Mouse (Mus musculus): ENCODE results near the gene Krtdap. TPM values are rescaled to one million over a fixed set of nuclear protein-coding genes. Genes with fewer than 3 reads are reported as not detected.

The Krtdap gene
- polyA plus RNA-seq, 1 experiment, result 1.5 TPM

DNA sequence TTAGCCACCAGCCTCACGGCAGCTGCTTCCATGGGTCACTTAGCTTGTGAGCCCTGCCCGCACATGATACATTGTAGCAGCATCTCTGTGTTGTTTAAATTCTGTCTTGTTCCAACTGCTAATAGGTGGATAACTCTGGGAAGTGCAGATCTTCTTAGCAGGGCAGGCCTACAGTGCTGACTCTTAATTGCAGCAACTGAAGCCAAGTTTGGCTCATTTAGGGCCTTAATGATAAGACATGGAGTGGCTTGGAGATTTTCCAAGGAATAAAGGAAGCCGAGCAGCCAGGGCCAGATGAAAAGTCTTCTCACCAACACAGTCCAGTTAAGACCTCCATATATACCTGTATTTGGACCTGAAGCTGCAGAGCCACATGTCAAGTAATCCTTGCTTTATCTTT, 52.6 kb downstream of the Krtdap start:
- no peak for DNase-seq (ENCODE audit: low read depth)

Other genes starting within 250 kb of the Krtdap start
- 68.9 and 72.1 TPM in 2 replicates for gene Hspb6, start 235.7 kb upstream of the Krtdap start, polyA plus RNA-seq (2012; rRNA removed)
- 13.3 and 13.9 TPM in 2 replicates for gene Proser3, start 235.6 kb upstream of the Krtdap start, polyA plus RNA-seq (2012; rRNA removed)
- 28.9 and 31.8 TPM in 2 replicates for gene Lin37, start 228.1 kb upstream of the Krtdap start, polyA plus RNA-seq (2012; rRNA removed)
- gene U2af1l4, start 224.6 kb upstream of the Krtdap start, polyA plus RNA-seq (2012; rRNA removed), result 46.8 and 55.9 TPM in 2 replicates
- 1.4 and 1.6 TPM in 2 replicates for gene Gm49396, start 224.6 kb upstream of the Krtdap start, polyA plus RNA-seq (2012; rRNA removed)
- 134 and 146 TPM in 2 replicates for gene Psenen, start 224.3 kb upstream of the Krtdap start, polyA plus RNA-seq (2012; rRNA removed)
- 4.0 and 5.0 TPM in 2 replicates for gene Igflr1, start 222.5 kb upstream of the Krtdap start, polyA plus RNA-seq (2012; rRNA removed)
- 37.4 and 45.6 TPM in 2 replicates for gene Kmt2b, start 199.2 kb upstream of the Krtdap start, polyA plus RNA-seq (2012; rRNA removed)
- 1.8 and 2.1 TPM in 2 replicates for gene Zbtb32, start 189.0 kb upstream of the Krtdap start, polyA plus RNA-seq (2012; rRNA removed)
- 128 and 176 TPM in 2 replicates for gene Upk1a, start 175.0 kb upstream of the Krtdap start, polyA plus RNA-seq (2012; rRNA removed)
- 518 and 792 TPM in 2 replicates for gene Cox6b1, start 161.7 kb upstream of the Krtdap start, polyA plus RNA-seq (2012; rRNA removed)
- gene Etv2, start 152.0 kb upstream of the Krtdap start, polyA plus RNA-seq (2012; rRNA removed), result not detected in 2 replicates
- 46.1 and 54.3 TPM in 2 replicates for gene Rbm42, start 137.6 kb upstream of the Krtdap start, polyA plus RNA-seq (2012; rRNA removed)
- 8.6 and 9.7 TPM in 2 replicates for gene Haus5, start 122.9 kb upstream of the Krtdap start, polyA plus RNA-seq (2012; rRNA removed)
- gene Pmis2, start 116.3 kb upstream of the Krtdap start, polyA plus RNA-seq (2012; rRNA removed), result 0.41 and 0.46 TPM in 2 replicates
- gene 2200002J24Rik, start 89.0 kb upstream of the Krtdap start, polyA plus RNA-seq (2012; rRNA removed), result 0.66 and 1.5 TPM in 2 replicates
- 80.5 and 104 TPM in 2 replicates for gene Atp4a, start 75.7 kb upstream of the Krtdap start, polyA plus RNA-seq (2012; rRNA removed)
- 216 and 270 TPM in 2 replicates for gene Tmem147, start 58.4 kb upstream of the Krtdap start, polyA plus RNA-seq (2012; rRNA removed)
- gene Gapdhs, start 44.2 kb upstream of the Krtdap start, polyA plus RNA-seq (2012; rRNA removed), result 22.6 and 32.2 TPM in 2 replicates
- gene Sbsn, start 36.4 kb upstream of the Krtdap start, polyA plus RNA-seq (2012; rRNA removed), result 3.8 and 4.7 TPM in 2 replicates
- gene Dmkn, start 24.1 kb upstream of the Krtdap start, polyA plus RNA-seq (2012; rRNA removed), result 11.1 and 17.7 TPM in 2 replicates
- gene Ffar2, start 35.9 kb downstream of the Krtdap start, polyA plus RNA-seq (2012; rRNA removed), result 45.9 and 62.5 TPM in 2 replicates
- gene Ffar3, start 68.3 kb downstream of the Krtdap start, polyA plus RNA-seq (2012; rRNA removed), result not detected in 2 replicates
- 0.04 and 0.05 TPM in 2 replicates for gene Ffar1, start 73.7 kb downstream of the Krtdap start, polyA plus RNA-seq (2012; rRNA removed)
- 0.81 and 1.1 TPM in 2 replicates for gene Cd22, start 92.4 kb downstream of the Krtdap start, polyA plus RNA-seq (2012; rRNA removed)
- gene Mag, start 127.0 kb downstream of the Krtdap start, polyA plus RNA-seq (2012; rRNA removed), result 0.61 and 0.65 TPM in 2 replicates
- 1.1 and 2.7 TPM in 2 replicates for gene Hamp2, start 136.8 kb downstream of the Krtdap start, polyA plus RNA-seq (2012; rRNA removed)
- 0.76 and 8.4 TPM in 2 replicates for gene Hamp, start 156.1 kb downstream of the Krtdap start, polyA plus RNA-seq (2012; rRNA removed)
- gene Usf2, start 168.9 kb downstream of the Krtdap start, polyA plus RNA-seq (2012; rRNA removed), result 84.7 and 96.8 TPM in 2 replicates
- gene Lsr, start 185.6 kb downstream of the Krtdap start, polyA plus RNA-seq (2012; rRNA removed), result 71.1 and 104 TPM in 2 replicates
- gene Fam187b, start 185.9 kb downstream of the Krtdap start, polyA plus RNA-seq (2012; rRNA removed), result 10.9 and 14.2 TPM in 2 replicates